Comparison of ENCODE assay signal across 8 mouse cellular contexts in genomic region chr3:95133176-95133575, GRCm38 (mm10). TPM values are rescaled to one million over a fixed set of nuclear protein-coding genes. Genes with fewer than 3 reads are reported as not detected.
DNase-seq lines count a peak whose midpoint lies in the region; ATAC-seq and TF ChIP-seq lines count a peak whose summit lies in the region.

No protein-coding gene starts in this region.

- H3K4me2 ChIP-seq in forebrain, embryonic 13.5 days = peak overlapping the region; percentile 89
- peak overlapping the region; percentile 89 for H3K4me2 ChIP-seq in liver, embryonic 13.5 days

- peak overlapping the region; percentile 83 for H3K9ac ChIP-seq in forebrain, embryonic 13.5 days
- H3K9ac ChIP-seq in liver, embryonic 13.5 days = peak overlapping the region; percentile 85

- H3K36me3 ChIP-seq in C2C12 (ENCODE audit: control insufficient read depth, insufficient read depth) = no peaks in the 10 kb centered on the region
- peaks cover 32% of the 10 kb centered on the region for H3K36me3 ChIP-seq in forebrain, embryonic 13.5 days (ENCODE audit: poor library complexity, severe bottlenecking)
- H3K36me3 ChIP-seq in liver, embryonic 13.5 days = peaks cover 23% of the 10 kb centered on the region

- H3K79me3 ChIP-seq in C2C12 (ENCODE audit: low read depth) = no peaks in the 10 kb centered on the region

- no peaks in the 10 kb centered on the region for H3K27me3 ChIP-seq in C2C12 (ENCODE audit: control insufficient read depth, insufficient read depth, insufficient read length)
- H3K27me3 ChIP-seq in forebrain, embryonic 13.5 days = no peaks in the 10 kb centered on the region
- no peaks in the 10 kb centered on the region for H3K27me3 ChIP-seq in liver, embryonic 13.5 days

- no peaks in the 10 kb centered on the region for H3K9me3 ChIP-seq in forebrain, embryonic 13.5 days (replicated peaks)
- H3K9me3 ChIP-seq in liver, embryonic 13.5 days (replicated peaks) = no peaks in the 10 kb centered on the region

- peaks cover 24% of the 10 kb centered on the region for H3K4me1 ChIP-seq in forebrain, embryonic 13.5 days
- peaks cover 30% of the 10 kb centered on the region for H3K4me1 ChIP-seq in liver, embryonic 13.5 days (replicated peaks)

- TF ChIP-seq CTCF in C2C12 (IDR thresholded peaks at IDR 0.05; ENCODE audit: control insufficient read depth, insufficient read depth, insufficient read length) = no peak

- DNase-seq in heart, adult 11 months = peak; percentile 90
- DNase-seq in heart, adult 18-20 months = no peak
- no peak for DNase-seq in liver, embryonic 13.5 days
- DNase-seq in MN1 (ENCODE audit: low spot score) = no peak
- no peak for DNase-seq in embryo, embryonic 10.5 days (ENCODE audit: low spot score)

- peak overlapping the region; percentile 69; the same call in 1 of the 2 replicates for H3K27ac ChIP-seq in forebrain, embryonic 13.5 days
- H3K27ac ChIP-seq in liver, embryonic 13.5 days = peak overlapping the region; percentile 83

- 60% methylated on average over 11 of the region's 11 CpGs for WGBS in forebrain, embryonic 13.5 days
- WGBS in liver, embryonic 13.5 days (ENCODE audit: insufficient replicate concordance) = 46% methylated on average over 11 of the region's 11 CpGs

- H3K79me2 ChIP-seq in C2C12 (ENCODE audit: control insufficient read depth, insufficient read depth) = peaks cover 5% of the 10 kb centered on the region

- peak overlapping the region; percentile 72 for H3ac ChIP-seq in C2C12 (ENCODE audit: control insufficient read depth, insufficient read length, low read depth)

- H3K4me3 ChIP-seq in C2C12 (ENCODE audit: insufficient read depth, poor library complexity, severe bottlenecking) = peak overlapping the region; percentile 59
- peak overlapping the region; percentile 72 for H3K4me3 ChIP-seq in forebrain, embryonic 13.5 days
- peak overlapping the region; percentile 81 for H3K4me3 ChIP-seq in liver, embryonic 13.5 days (replicated peaks)

- peak; percentile 7; the same call in 1 of the 2 replicates for ATAC-seq in forebrain, embryonic 13.5 days
- peak; percentile 2; the same call in 1 of the 2 replicates for ATAC-seq in liver, embryonic 13.5 days (ENCODE audit: low read depth)
- no peak for ATAC-seq in monocyte, adult 5-6 weeks (replicated peaks; ENCODE audit: insufficient number of reproducible peaks, low FRiP score, low TSS enrichment, poor library complexity, severe bottlenecking)

TF ChIP-seq in C2C12, 6 proteins besides CTCF, POLR2A, EP300 and RAD21:
- TF ChIP-seq FOSL1 (IDR thresholded peaks at IDR 0.05; ENCODE audit: insufficient read depth, low read length, poor library complexity, severe bottlenecking) (no peak), MYOG (IDR thresholded peaks at IDR 0.05; ENCODE audit: control insufficient read depth, extremely low read depth, insufficient read length) (no peak), MYOD1 (IDR thresholded peaks at IDR 0.05; ENCODE audit: control insufficient read depth, insufficient read length, low read depth) (no peak)

RNA-seq across cellular contexts. Expression of gene Scnm1, which starts 0.6 kb away (rescaled TPM):
- total RNA-seq in heart, adult 18-20 months (2021) = 10 to 100 TPM; 36.5 to 38.3 TPM
- polyA plus RNA-seq in C2C12 (2012; fragmentation: generic; extraction: Trizol) = 22.2 TPM
- 99.5 and 106 TPM in 2 replicates for polyA plus RNA-seq in forebrain, embryonic 13.5 days (2015; fragmentation: Nextera tagmentation; extraction: Ambion mirVana)
- 33.4 and 33.5 TPM in 2 replicates for polyA plus RNA-seq in liver, embryonic 13.5 days (2015; fragmentation: Nextera tagmentation; extraction: Ambion mirVana)
- 65.3 to 128 TPM (median 82.5 TPM) in 3 replicates for total RNA-seq in monocyte, adult 5-6 weeks (2017)

RNA-seq across cellular contexts. Expression of gene Lysmd1, which starts 0.7 kb away (rescaled TPM):
- total RNA-seq in heart, adult 18-20 months (2021) = 1 to 10 TPM; 4.5 to 4.7 TPM
- 3.4 TPM for polyA plus RNA-seq in C2C12 (2012; fragmentation: generic; extraction: Trizol)
- polyA plus RNA-seq in forebrain, embryonic 13.5 days (2015; fragmentation: Nextera tagmentation; extraction: Ambion mirVana) = 29.6 and 30.8 TPM in 2 replicates
- 7.3 and 7.5 TPM in 2 replicates for polyA plus RNA-seq in liver, embryonic 13.5 days (2015; fragmentation: Nextera tagmentation; extraction: Ambion mirVana)
- 4.1 to 5.9 TPM (median 5.7 TPM) in 3 replicates for total RNA-seq in monocyte, adult 5-6 weeks (2017)

RNA-seq across cellular contexts. Expression of gene Tmod4, which starts 8.9 kb away (rescaled TPM):
- total RNA-seq in heart, adult 18-20 months (2021) = 10 to 100 TPM; 34.7 to 36.3 TPM
- 0.23 TPM for polyA plus RNA-seq in C2C12 (2012; fragmentation: generic; extraction: Trizol)
- polyA plus RNA-seq in forebrain, embryonic 13.5 days (2015; fragmentation: Nextera tagmentation; extraction: Ambion mirVana) = 0.72 and 0.81 TPM in 2 replicates
- polyA plus RNA-seq in liver, embryonic 13.5 days (2015; fragmentation: Nextera tagmentation; extraction: Ambion mirVana) = 0.17 and 0.67 TPM in 2 replicates
- not detected in 3 replicates for total RNA-seq in monocyte, adult 5-6 weeks (2017)

RNA-seq across cellular contexts. Expression of gene Tnfaip8l2, which starts 9.0 kb away (rescaled TPM):
- total RNA-seq in heart, adult 18-20 months (2021) = 1 to 10 TPM; 2.2 to 2.6 TPM
- 0.21 TPM for polyA plus RNA-seq in C2C12 (2012; fragmentation: generic; extraction: Trizol)
- polyA plus RNA-seq in forebrain, embryonic 13.5 days (2015; fragmentation: Nextera tagmentation; extraction: Ambion mirVana) = 1.1 and 1.2 TPM in 2 replicates
- 5.7 and 6.0 TPM in 2 replicates for polyA plus RNA-seq in liver, embryonic 13.5 days (2015; fragmentation: Nextera tagmentation; extraction: Ambion mirVana)
- total RNA-seq in monocyte, adult 5-6 weeks (2017) = 63.2 to 73.9 TPM (median 73.1 TPM) in 3 replicates

RNA-seq across cellular contexts. Expression of gene Vps72, which starts 22.4 kb away (rescaled TPM):
- total RNA-seq in heart, adult 18-20 months (2021) = 10 to 100 TPM; 32.1 to 32.5 TPM
- 83.4 TPM for polyA plus RNA-seq in C2C12 (2012; fragmentation: generic; extraction: Trizol)
- polyA plus RNA-seq in forebrain, embryonic 13.5 days (2015; fragmentation: Nextera tagmentation; extraction: Ambion mirVana) = 266 and 271 TPM in 2 replicates
- polyA plus RNA-seq in liver, embryonic 13.5 days (2015; fragmentation: Nextera tagmentation; extraction: Ambion mirVana) = 39.2 and 43.3 TPM in 2 replicates
- total RNA-seq in monocyte, adult 5-6 weeks (2017) = 43.2 to 86.5 TPM (median 55.3 TPM) in 3 replicates
